Mouse (Mus musculus): ENCODE data around the gene Hist1h2bh.

The Hist1h2bh gene

GRCm38 (mm10) chr13:23506351-23506750, 36.8 kb downstream of the Hist1h2bh start:
- peak; percentile 41 to 44 for DNase-seq (ENCODE audit: low spot score in 2 of 2)

GRCm38 (mm10) chr13:23505662-23506345, 37.4 kb downstream of the Hist1h2bh start:
- DNase-seq (ENCODE audit: low spot score in 2 of 2), result no peak

- DNase-seq (ENCODE audit: low spot score in 2 of 2), result peak; percentile 21 to 50
Measured at GRCm38 (mm10) chr13:23503797-23504196, 39.4 kb downstream of the Hist1h2bh start.

GRCm38 (mm10) chr13:23502916-23503315, 40.3 kb downstream of the Hist1h2bh start:
- no peak for DNase-seq (ENCODE audit: low spot score in 2 of 2)

- DNase-seq (ENCODE audit: low spot score in 2 of 2), result no peak
Measured at GRCm38 (mm10) chr13:23502031-23502567, 41.1 kb downstream of the Hist1h2bh start.

GRCm38 (mm10) chr13:23501511-23501910, 41.7 kb downstream of the Hist1h2bh start:
- DNase-seq (ENCODE audit: low spot score in 2 of 2), result no peak

- DNase-seq (ENCODE audit: low spot score in 2 of 2), result peak; percentile 50 to 69
Measured at GRCm38 (mm10) chr13:23500424-23501200, 42.6 kb downstream of the Hist1h2bh start.

GRCm38 (mm10) chr13:23499943-23500342, 43.2 kb downstream of the Hist1h2bh start:
- DNase-seq (ENCODE audit: low spot score in 2 of 2), result no peak

GRCm38 (mm10) chr13:23498653-23499052, 44.5 kb downstream of the Hist1h2bh start:
- DNase-seq (ENCODE audit: low spot score in 2 of 2), result no peak

GRCm38 (mm10) chr13:23497656-23498321, 45.4 kb downstream of the Hist1h2bh start:
- no peak for DNase-seq (ENCODE audit: low spot score in 2 of 2)

- DNase-seq (ENCODE audit: low spot score in 2 of 2), result no peak
Measured at GRCm38 (mm10) chr13:23495526-23495925, 47.7 kb downstream of the Hist1h2bh start.

GRCm38 (mm10) chr13:23491990-23492389, 51.2 kb downstream of the Hist1h2bh start:
- DNase-seq (ENCODE audit: low spot score in 2 of 2), result peak in 1 of 2 experiments; percentile 7

Measured in spleen, postnatal 36 days (tissue).